Mouse (Mus musculus): Measurements from ENCODE around the gene Tmem184b. TPM values are rescaled to one million over a fixed set of nuclear protein-coding genes. Genes with fewer than 3 reads are reported as not detected.

The Tmem184b gene
- polyA plus RNA-seq, 1 experiment from 2014 or later, result 64.3 TPM

- WGBS, result 65% methylated on average over 6 of the region's 6 CpGs
- Histone ChIP-seq H3K4me1 (ENCODE audit: control insufficient read depth, insufficient read depth, low read length) (no peaks in the 10 kb centered on the region), H3K36me3 (ENCODE audit: control insufficient read depth, insufficient read depth, low read length) (no peaks in the 10 kb centered on the region), H3K27me3 (ENCODE audit: control insufficient read depth, insufficient read depth, low read length) (no peaks in the 10 kb centered on the region), H3K4me3 (ENCODE audit: low read depth, low read length) (no peak overlapping the region), H3K27ac (ENCODE audit: low read length) (no peak overlapping the region), H3K4me2 (replicated peaks; ENCODE audit: low read depth, low read length) (no peak overlapping the region), H3K9me3 (ENCODE audit: control insufficient read depth, low read depth, low read length) (no peaks in the 10 kb centered on the region), H3K9ac (replicated peaks; ENCODE audit: low read depth, low read length) (no peak overlapping the region)
- ATAC-seq (ENCODE audit: insufficient number of reproducible peaks, insufficient read depth, low FRiP score, low read depth), result no peak
Observed at GRCm38 (mm10) chr15:79342641-79343337, 60.6 kb downstream of the Tmem184b start.

GRCm38 (mm10) chr15:79338978-79339377 lies 64.4 kb downstream of the Tmem184b start:
- Histone ChIP-seq H3K36me3 (ENCODE audit: control insufficient read depth, insufficient read depth, low read length) (no peaks in the 10 kb centered on the region), H3K9me3 (ENCODE audit: control insufficient read depth, low read depth, low read length) (no peaks in the 10 kb centered on the region), H3K4me3 (ENCODE audit: low read depth, low read length) (no peak overlapping the region), H3K4me1 (ENCODE audit: control insufficient read depth, insufficient read depth, low read length) (no peaks in the 10 kb centered on the region), H3K9ac (replicated peaks; ENCODE audit: low read depth, low read length) (no peak overlapping the region), H3K4me2 (replicated peaks; ENCODE audit: low read depth, low read length) (no peak overlapping the region), H3K27me3 (ENCODE audit: control insufficient read depth, insufficient read depth, low read length) (no peaks in the 10 kb centered on the region), H3K27ac (ENCODE audit: low read length) (no peak overlapping the region)
- ATAC-seq (ENCODE audit: insufficient number of reproducible peaks, insufficient read depth, low FRiP score, low read depth), result no peak
- WGBS, result 75% methylated on average over 5 of the region's 5 CpGs

GRCm38 (mm10) chr15:79335061-79335655 lies 68.2 kb downstream of the Tmem184b start:
- no peak overlapping the region for H3K4me2 ChIP-seq (replicated peaks; ENCODE audit: low read depth, low read length)
- no peak overlapping the region for H3K27ac ChIP-seq (ENCODE audit: low read length)
- H3K36me3 ChIP-seq (ENCODE audit: control insufficient read depth, insufficient read depth, low read length), result no peaks in the 10 kb centered on the region
- H3K4me1 ChIP-seq (ENCODE audit: control insufficient read depth, insufficient read depth, low read length), result no peaks in the 10 kb centered on the region
- H3K9ac ChIP-seq (replicated peaks; ENCODE audit: low read depth, low read length), result no peak overlapping the region
- WGBS, result 50% methylated on average over 7 of the region's 7 CpGs
- no peak overlapping the region for H3K4me3 ChIP-seq (ENCODE audit: low read depth, low read length)
- ATAC-seq (ENCODE audit: insufficient number of reproducible peaks, insufficient read depth, low FRiP score, low read depth), result no peak
- no peaks in the 10 kb centered on the region for H3K27me3 ChIP-seq (ENCODE audit: control insufficient read depth, insufficient read depth, low read length)
- H3K9me3 ChIP-seq (ENCODE audit: control insufficient read depth, low read depth, low read length), result no peaks in the 10 kb centered on the region

GRCm38 (mm10) chr15:79333409-79333808 lies 70.0 kb downstream of the Tmem184b start:
- no peaks in the 10 kb centered on the region for H3K27me3 ChIP-seq (ENCODE audit: control insufficient read depth, insufficient read depth, low read length)
- H3K4me3 ChIP-seq (ENCODE audit: low read depth, low read length), result no peak overlapping the region
- ATAC-seq (ENCODE audit: insufficient number of reproducible peaks, insufficient read depth, low FRiP score, low read depth), result no peak
- 46% methylated on average over 4 of the region's 4 CpGs for WGBS
- no peak overlapping the region for H3K9ac ChIP-seq (replicated peaks; ENCODE audit: low read depth, low read length)
- H3K27ac ChIP-seq (ENCODE audit: low read length), result no peak overlapping the region
- no peaks in the 10 kb centered on the region for H3K9me3 ChIP-seq (ENCODE audit: control insufficient read depth, low read depth, low read length)
- H3K4me2 ChIP-seq (replicated peaks; ENCODE audit: low read depth, low read length), result no peak overlapping the region
- no peaks in the 10 kb centered on the region for H3K4me1 ChIP-seq (ENCODE audit: control insufficient read depth, insufficient read depth, low read length)
- no peaks in the 10 kb centered on the region for H3K36me3 ChIP-seq (ENCODE audit: control insufficient read depth, insufficient read depth, low read length)

- ATAC-seq (ENCODE audit: insufficient number of reproducible peaks, insufficient read depth, low FRiP score, low read depth), result no peak
- 34% methylated on average over 4 of the region's 4 CpGs for WGBS
- H3K27ac ChIP-seq (ENCODE audit: low read length), result no peak overlapping the region
Observed at GRCm38 (mm10) chr15:79330521-79330920, 72.8 kb downstream of the Tmem184b start.

GRCm38 (mm10) chr15:79329979-79330363 lies 73.4 kb downstream of the Tmem184b start:
- Histone ChIP-seq H3K27me3 (ENCODE audit: control insufficient read depth, insufficient read depth, low read length) (no peaks in the 10 kb centered on the region), H3K4me1 (ENCODE audit: control insufficient read depth, insufficient read depth, low read length) (peaks cover 14% of the 10 kb centered on the region; the same call in 1 of the 2 replicates), H3K27ac (ENCODE audit: low read length) (no peak overlapping the region), H3K4me2 (replicated peaks; ENCODE audit: low read depth, low read length) (no peak overlapping the region), H3K9me3 (ENCODE audit: control insufficient read depth, low read depth, low read length) (no peaks in the 10 kb centered on the region), H3K9ac (replicated peaks; ENCODE audit: low read depth, low read length) (no peak overlapping the region), H3K4me3 (ENCODE audit: low read depth, low read length) (no peak overlapping the region), H3K36me3 (ENCODE audit: control insufficient read depth, insufficient read depth, low read length) (no peaks in the 10 kb centered on the region)
- no peak for ATAC-seq (ENCODE audit: insufficient number of reproducible peaks, insufficient read depth, low FRiP score, low read depth)
- 87% methylated on average over 6 of the region's 6 CpGs for WGBS

More at GRCm38 (mm10) chr15:79330521-79330920, 72.8 kb downstream of the Tmem184b start:
- Histone ChIP-seq H3K4me2 (replicated peaks; ENCODE audit: low read depth, low read length) (no peak overlapping the region), H3K9ac (replicated peaks; ENCODE audit: low read depth, low read length) (no peak overlapping the region), H3K36me3 (ENCODE audit: control insufficient read depth, insufficient read depth, low read length) (no peaks in the 10 kb centered on the region), H3K9me3 (ENCODE audit: control insufficient read depth, low read depth, low read length) (no peaks in the 10 kb centered on the region), H3K27me3 (ENCODE audit: control insufficient read depth, insufficient read depth, low read length) (no peaks in the 10 kb centered on the region), H3K4me3 (ENCODE audit: low read depth, low read length) (no peak overlapping the region), H3K4me1 (ENCODE audit: control insufficient read depth, insufficient read depth, low read length) (peaks cover 10% of the 10 kb centered on the region; the same call in 1 of the 2 replicates)

- Histone ChIP-seq H3K9ac (replicated peaks; ENCODE audit: low read depth, low read length) (no peak overlapping the region), H3K9me3 (ENCODE audit: control insufficient read depth, low read depth, low read length) (no peaks in the 10 kb centered on the region), H3K36me3 (ENCODE audit: control insufficient read depth, insufficient read depth, low read length) (no peaks in the 10 kb centered on the region), H3K4me2 (replicated peaks; ENCODE audit: low read depth, low read length) (no peak overlapping the region), H3K4me3 (ENCODE audit: low read depth, low read length) (no peak overlapping the region), H3K27me3 (ENCODE audit: control insufficient read depth, insufficient read depth, low read length) (no peaks in the 10 kb centered on the region), H3K4me1 (ENCODE audit: control insufficient read depth, insufficient read depth, low read length) (peaks cover 15% of the 10 kb centered on the region; the same call in 1 of the 2 replicates), H3K27ac (ENCODE audit: low read length) (no peak overlapping the region)
- no peak for ATAC-seq (ENCODE audit: insufficient number of reproducible peaks, insufficient read depth, low FRiP score, low read depth)
- WGBS, result 94% methylated on average over 6 of the region's 6 CpGs
Observed at GRCm38 (mm10) chr15:79329346-79329978, 73.9 kb downstream of the Tmem184b start.

- H3K4me2 ChIP-seq (replicated peaks; ENCODE audit: low read depth, low read length), result peak overlapping the region; percentile 81; the same call in 1 of the 2 replicates
- H3K27ac ChIP-seq (ENCODE audit: low read length), result peak overlapping the region; percentile 86; the same call in 1 of the 2 replicates
- no peak overlapping the region for H3K4me3 ChIP-seq (ENCODE audit: low read depth, low read length)
Observed at GRCm38 (mm10) chr15:79328939-79329275, 74.5 kb downstream of the Tmem184b start.

More at GRCm38 (mm10) chr15:79328939-79329275, 74.5 kb downstream of the Tmem184b start:
- no peak for ATAC-seq (ENCODE audit: insufficient number of reproducible peaks, insufficient read depth, low FRiP score, low read depth)
- H3K27me3 ChIP-seq (ENCODE audit: control insufficient read depth, insufficient read depth, low read length), result no peaks in the 10 kb centered on the region
- no peaks in the 10 kb centered on the region for H3K36me3 ChIP-seq (ENCODE audit: control insufficient read depth, insufficient read depth, low read length)
- WGBS, result 94% methylated on average over 4 of the region's 4 CpGs
- H3K9ac ChIP-seq (replicated peaks; ENCODE audit: low read depth, low read length), result no peak overlapping the region
- no peaks in the 10 kb centered on the region for H3K9me3 ChIP-seq (ENCODE audit: control insufficient read depth, low read depth, low read length)
- H3K4me1 ChIP-seq (ENCODE audit: control insufficient read depth, insufficient read depth, low read length), result peaks cover 19% of the 10 kb centered on the region; the same call in 1 of the 2 replicates

Measured in stomach, embryonic 14.5 days (tissue).